Mouse (Mus musculus) ovary, adult 2 months (tissue): ENCODE data around the gene Gp6. TPM values are rescaled to one million over a fixed set of nuclear protein-coding genes. Genes with fewer than 3 reads are reported as not detected.

ENCODE experiments used
- polyA plus RNA-seq: library from polyadenylated mRNA; depleted of rRNA; stranded (reverse); fragments of >200 nt; gene quantifications from 2 replicates; pipeline ENCODE4 v1.2.3, GENCODE M21; 2012; rRNA removed

Gp6 gene
- not detected in 2 replicates for polyA plus RNA-seq

DNA sequence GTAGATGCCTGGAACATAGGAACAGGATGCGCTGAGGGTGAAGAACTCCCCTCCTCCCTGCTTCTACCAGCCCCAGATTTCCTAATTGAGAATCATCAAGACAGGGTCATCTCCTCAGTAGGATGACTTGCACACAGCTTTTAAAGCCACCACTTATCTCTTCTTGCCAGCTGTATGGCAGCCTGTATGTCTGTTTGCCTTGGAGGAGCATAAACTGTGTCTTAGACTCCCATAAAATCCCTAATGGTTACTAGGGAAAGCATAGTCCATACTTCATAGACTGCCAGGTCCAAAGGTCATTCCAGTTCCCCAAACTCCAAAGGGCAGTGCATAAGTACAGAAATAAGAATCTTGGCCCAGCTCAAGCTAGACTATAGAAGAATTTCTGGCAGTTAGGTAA, at the start of gene Gp6:
Gene Gp6 (minus strand): TSS at position 15 of the 400 bp plus-strand sequence.

DNA sequence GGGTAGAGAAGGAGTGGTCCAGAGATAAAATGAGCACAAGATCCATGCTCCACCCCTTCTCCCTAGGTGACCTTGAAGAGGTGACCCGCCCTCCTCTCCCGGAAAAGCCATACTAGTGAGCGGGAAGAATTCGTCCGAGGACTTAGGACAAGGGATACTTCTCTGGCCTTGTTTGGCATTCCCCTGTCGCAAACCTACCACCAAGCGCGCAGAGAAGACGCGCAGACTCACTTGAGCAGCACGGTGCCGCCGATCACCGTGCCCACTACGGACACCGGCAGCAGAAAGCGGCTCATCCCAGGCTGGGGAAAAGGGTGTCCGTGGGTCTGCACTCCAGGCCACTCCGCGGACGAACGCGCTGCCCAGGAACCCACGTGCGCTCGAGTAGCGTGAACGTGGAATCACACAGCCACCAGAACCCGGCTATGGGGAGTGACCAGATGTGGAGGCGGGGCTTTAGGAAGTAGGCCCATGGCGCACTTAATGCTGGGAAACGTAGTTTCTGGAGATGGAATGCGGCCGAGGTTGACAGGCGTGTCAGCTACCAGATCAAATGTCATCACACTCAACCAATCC, 47.8 kb upstream of the Gp6 start, which contains the start of gene Rdh13:
Gene Rdh13 (minus strand): TSS at position 434 of the 576 bp plus-strand sequence.

DNA sequence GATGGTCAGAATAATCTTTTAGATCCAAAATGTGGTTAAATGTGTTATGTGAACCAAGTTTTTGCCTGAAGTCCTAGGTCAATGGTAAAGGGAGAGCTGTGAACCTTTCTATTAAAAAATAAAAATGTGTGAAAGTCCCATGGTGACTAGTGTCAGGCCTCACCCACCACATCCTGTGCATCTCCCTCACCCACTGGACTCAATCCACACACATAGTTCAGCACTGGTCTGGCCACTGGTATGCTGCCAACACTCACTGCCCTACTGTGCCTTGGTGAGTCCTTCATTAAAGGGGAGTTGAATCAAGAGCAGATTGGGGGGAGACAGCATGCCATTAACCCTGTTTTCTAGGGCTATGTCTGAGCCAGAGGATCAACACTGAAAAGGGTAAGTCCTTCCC, 60.0 kb downstream of the Gp6 start, which contains the start of gene Ncr1:
Gene Ncr1 (plus strand): TSS at position 216 of the 400 bp plus-strand sequence.

Other genes starting within 250 kb of the Gp6 start
- gene Leng9, start 247.4 kb downstream of the Gp6 start, polyA plus RNA-seq: 8.9 and 9.7 TPM in 2 replicates
- 226 and 230 TPM in 2 replicates for gene Cdc42ep5, start 232.9 kb downstream of the Gp6 start, polyA plus RNA-seq
- gene Lilra5, start 160.0 kb downstream of the Gp6 start, polyA plus RNA-seq: 0.25 and 0.31 TPM in 2 replicates
- 0.20 and 0.32 TPM in 2 replicates for gene Ncr1, start 60.0 kb downstream of the Gp6 start, polyA plus RNA-seq
- 18.7 and 19.6 TPM in 2 replicates for gene Rdh13, start 47.9 kb upstream of the Gp6 start, polyA plus RNA-seq
- gene Eps8l1, start 62.9 kb upstream of the Gp6 start, polyA plus RNA-seq: 8.2 and 11.3 TPM in 2 replicates
- 96.9 and 134 TPM in 2 replicates for gene Ppp1r12c, start 103.9 kb upstream of the Gp6 start, polyA plus RNA-seq
- 1.5 and 2.1 TPM in 2 replicates for gene Tnnt1, start 118.6 kb upstream of the Gp6 start, polyA plus RNA-seq
- gene Tnni3, start 126.5 kb upstream of the Gp6 start, polyA plus RNA-seq: 215 and 244 TPM in 2 replicates
- gene Dnaaf3, start 134.7 kb upstream of the Gp6 start, polyA plus RNA-seq: 13.4 and 14.9 TPM in 2 replicates
- gene Syt5, start 149.8 kb upstream of the Gp6 start, polyA plus RNA-seq: 6.4 and 7.0 TPM in 2 replicates
- 0.18 and 0.23 TPM in 2 replicates for gene Ptprh, start 206.3 kb upstream of the Gp6 start, polyA plus RNA-seq
- 14.0 and 15.4 TPM in 2 replicates for gene Tmem86b, start 233.7 kb upstream of the Gp6 start, polyA plus RNA-seq